Mouse (Mus musculus) embryonic facial prominence, embryonic 11.5 days (tissue): ENCODE results near the gene Gm33543. TPM values are rescaled to one million over a fixed set of nuclear protein-coding genes. Genes with fewer than 3 reads are reported as not detected.

ENCODE experiments used
- ATAC-seq: fragments of 200-750 bp; cut with Nextera tagmentation; replicated peaks from 2 replicates; pipeline ENCODE4 v1.8.0; 2017; ENCODE audit warnings: low read depth; ENCODE audit not compliant: insufficient number of reproducible peaks, low FRiP score, low TSS enrichment
- DNase-seq: peaks from one replicate; pipeline ENCODE4 v3.0.0-alpha.2; 2015; ENCODE audit warnings: low spot score
- H3K27ac ChIP-seq: fragments of 300-500 bp; sonication (generic); replicated peaks from 2 replicates; pipeline ENCODE4 v1.5.1; 2014; ENCODE audit warnings: mild to moderate bottlenecking, low read depth, low read length, control low read depth
- H3K27me3 ChIP-seq: fragments of 300-500 bp; sonication (generic); 2 replicates; pipeline ENCODE4 v1.6.1; 2014; ENCODE audit warnings: mild to moderate bottlenecking, low read length, moderate library complexity, mixed read lengths; ENCODE audit not compliant: control insufficient read depth, insufficient read depth
- H3K36me3 ChIP-seq: fragments of 300-500 bp; sonication (generic); replicated peaks from 2 replicates; pipeline ENCODE4 v1.6.1; 2014; ENCODE audit warnings: low read depth, mild to moderate bottlenecking, low read length, moderate library complexity, mixed read lengths; ENCODE audit not compliant: control insufficient read depth, insufficient read depth
- H3K4me1 ChIP-seq: fragments of 300-500 bp; sonication (generic); 2 replicates; pipeline ENCODE4 v1.6.1; 2014; ENCODE audit warnings: low read length, mixed read lengths; ENCODE audit not compliant: control insufficient read depth, insufficient read depth
- H3K4me2 ChIP-seq: fragments of 300-500 bp; sonication (generic); 2 replicates; pipeline ENCODE4 v1.6.1; 2014; ENCODE audit warnings: low read depth, mild to moderate bottlenecking, control low read depth, low read length, moderate library complexity
- H3K4me3 ChIP-seq: fragments of 300-500 bp; sonication (generic); 2 replicates; pipeline ENCODE4 v1.5.1; 2014; ENCODE audit warnings: low read depth, low read length, control low read depth
- H3K9ac ChIP-seq: fragments of 300-500 bp; sonication (generic); replicated peaks from 2 replicates; pipeline ENCODE4 v1.6.1; 2014; ENCODE audit warnings: mild to moderate bottlenecking, control low read depth, low read length
- H3K9me3 ChIP-seq: fragments of 300-500 bp; sonication (generic); replicated peaks from 2 replicates; pipeline ENCODE4 v1.6.1; 2016; ENCODE audit warnings: mild to moderate bottlenecking, low read length, inconsistent platforms, mixed read lengths; ENCODE audit not compliant: control insufficient read depth
- WGBS: fragments of 180-500 bp; shearing (Covaris S2); extraction: QIAGEN DNeasy Blood & Tissue Kit; methylation state at CpG from one replicate; pipeline ENCODE4 v1.1.7; 2014; 5-methylcytosine and 5-hydroxymethylcytosine counted together
- polyA plus RNA-seq: library from polyadenylated mRNA; unstranded; fragments of >200 nt; fragmentation: Nextera tagmentation; extraction: Ambion mirVana; gene quantifications from 2 replicates; pipeline ENCODE4 v1.2.1, GENCODE M21; 2014

Gene Gm33543
- not detected in 2 replicates for polyA plus RNA-seq

GRCm38 (mm10) chr10:95842789-95843637 is at the start of gene Gm33543:
Gene Gm33543 (minus strand): TSS chr10:95842930.
- WGBS, result 86% methylated on average over 9 of the region's 9 CpGs

GRCm38 (mm10) chr10:95892132-95892531 is 49.4 kb upstream of the Gm33543 start:
- Histone ChIP-seq H3K4me3 (no peak overlapping the region), H3K4me1 (no peaks in the 10 kb centered on the region), H3K36me3 (no peaks in the 10 kb centered on the region), H3K27me3 (no peaks in the 10 kb centered on the region), H3K27ac (no peak overlapping the region), H3K9ac (no peak overlapping the region), H3K4me2 (no peak overlapping the region), H3K9me3 (no peaks in the 10 kb centered on the region)
- ATAC-seq (no peak), DNase-seq (no peak)
- 75% methylated on average over 9 of the region's 9 CpGs for WGBS

More at GRCm38 (mm10) chr10:95842789-95843637, at the start of gene Gm33543:
- Histone ChIP-seq H3K4me2 (no peak within 1 kb of the TSS), H3K27ac (no peak within 1 kb of the TSS), H3K9ac (no peak within 1 kb of the TSS), H3K4me3 (no peak within 1 kb of the TSS), H3K9me3 (no peaks in the 10 kb centered on the region), H3K27me3 (no peaks in the 10 kb centered on the region), H3K36me3 (no peaks in the 10 kb centered on the region), H3K4me1 (no peaks in the 10 kb centered on the region)
- no peak for DNase-seq
- no peak for ATAC-seq

- 76% methylated on average over 7 of the region's 7 CpGs for WGBS
These were observed 48.7 kb upstream of the Gm33543 start for GRCm38 (mm10) chr10:95891214-95891960.

GRCm38 (mm10) chr10:95883761-95884517 is 41.2 kb upstream of the Gm33543 start:
- Histone ChIP-seq H3K27me3 (no peaks in the 10 kb centered on the region), H3K9me3 (no peaks in the 10 kb centered on the region), H3K4me1 (no peaks in the 10 kb centered on the region), H3K4me2 (no peak overlapping the region), H3K27ac (no peak overlapping the region), H3K9ac (no peak overlapping the region), H3K4me3 (no peak overlapping the region), H3K36me3 (no peaks in the 10 kb centered on the region)
- WGBS, result 61% methylated on average over 7 of the region's 7 CpGs
- ATAC-seq (no peak), DNase-seq (peak; percentile 11)

More at GRCm38 (mm10) chr10:95891214-95891960, 48.7 kb upstream of the Gm33543 start:
- Histone ChIP-seq H3K36me3 (no peaks in the 10 kb centered on the region), H3K27ac (no peak overlapping the region), H3K9ac (no peak overlapping the region), H3K27me3 (no peaks in the 10 kb centered on the region), H3K4me1 (no peaks in the 10 kb centered on the region), H3K9me3 (no peaks in the 10 kb centered on the region), H3K4me3 (no peak overlapping the region), H3K4me2 (no peak overlapping the region)
- ATAC-seq, result no peak
- no peak for DNase-seq

- no peaks in the 10 kb centered on the region for H3K4me1 ChIP-seq
- no peak overlapping the region for H3K9ac ChIP-seq
- H3K27ac ChIP-seq, result no peak overlapping the region
- H3K27me3 ChIP-seq, result no peaks in the 10 kb centered on the region
- WGBS, result 52% methylated on average over 9 of the region's 9 CpGs
- H3K4me2 ChIP-seq, result no peak overlapping the region
- ATAC-seq (no peak), DNase-seq (no peak)
- no peaks in the 10 kb centered on the region for H3K36me3 ChIP-seq
- H3K9me3 ChIP-seq, result no peaks in the 10 kb centered on the region
- no peak overlapping the region for H3K4me3 ChIP-seq
These were observed 39.3 kb upstream of the Gm33543 start for GRCm38 (mm10) chr10:95882036-95882435.

- 81% methylated on average over 17 of the region's 17 CpGs for WGBS
These were observed 37.5 kb upstream of the Gm33543 start for GRCm38 (mm10) chr10:95879983-95880934.

GRCm38 (mm10) chr10:95870782-95871181 is 28.1 kb upstream of the Gm33543 start:
- Histone ChIP-seq H3K27ac (no peak overlapping the region), H3K27me3 (no peaks in the 10 kb centered on the region), H3K4me3 (no peak overlapping the region), H3K4me2 (no peak overlapping the region), H3K9ac (no peak overlapping the region), H3K36me3 (no peaks in the 10 kb centered on the region), H3K9me3 (no peaks in the 10 kb centered on the region), H3K4me1 (no peaks in the 10 kb centered on the region)
- ATAC-seq (no peak), DNase-seq (no peak)
- 88% methylated on average over 2 of the region's 2 CpGs for WGBS

More at GRCm38 (mm10) chr10:95879983-95880934, 37.5 kb upstream of the Gm33543 start:
- no peaks in the 10 kb centered on the region for H3K4me1 ChIP-seq
- no peaks in the 10 kb centered on the region for H3K27me3 ChIP-seq
- no peak overlapping the region for H3K4me3 ChIP-seq
- DNase-seq, result no peak
- no peak overlapping the region for H3K27ac ChIP-seq
- no peak overlapping the region for H3K9ac ChIP-seq
- H3K9me3 ChIP-seq, result no peaks in the 10 kb centered on the region
- no peaks in the 10 kb centered on the region for H3K36me3 ChIP-seq
- no peak overlapping the region for H3K4me2 ChIP-seq
- ATAC-seq, result no peak
